Mouse (Mus musculus) cerebellum, postnatal 14 days (tissue): ENCODE measurements at regions not wholly inside any gene's neighbourhood (a gene's known extent, or its start where the extent isn't known, plus 50 kb on each side); places are given as distances from the start of the nearest gene placed in this dataset.
"Not testable (repeated sequence)": the region's sequence is repeated elsewhere in the genome, so short reads cannot be mapped to it uniquely, and the experiment has no call there.

Experiments used
- DNase-seq, 2 experiments: peaks; one replicate each; pipeline ENCODE4 v3.0.0; 2021; ENCODE audit warnings: mixed read lengths in 2 of 2

DNA sequence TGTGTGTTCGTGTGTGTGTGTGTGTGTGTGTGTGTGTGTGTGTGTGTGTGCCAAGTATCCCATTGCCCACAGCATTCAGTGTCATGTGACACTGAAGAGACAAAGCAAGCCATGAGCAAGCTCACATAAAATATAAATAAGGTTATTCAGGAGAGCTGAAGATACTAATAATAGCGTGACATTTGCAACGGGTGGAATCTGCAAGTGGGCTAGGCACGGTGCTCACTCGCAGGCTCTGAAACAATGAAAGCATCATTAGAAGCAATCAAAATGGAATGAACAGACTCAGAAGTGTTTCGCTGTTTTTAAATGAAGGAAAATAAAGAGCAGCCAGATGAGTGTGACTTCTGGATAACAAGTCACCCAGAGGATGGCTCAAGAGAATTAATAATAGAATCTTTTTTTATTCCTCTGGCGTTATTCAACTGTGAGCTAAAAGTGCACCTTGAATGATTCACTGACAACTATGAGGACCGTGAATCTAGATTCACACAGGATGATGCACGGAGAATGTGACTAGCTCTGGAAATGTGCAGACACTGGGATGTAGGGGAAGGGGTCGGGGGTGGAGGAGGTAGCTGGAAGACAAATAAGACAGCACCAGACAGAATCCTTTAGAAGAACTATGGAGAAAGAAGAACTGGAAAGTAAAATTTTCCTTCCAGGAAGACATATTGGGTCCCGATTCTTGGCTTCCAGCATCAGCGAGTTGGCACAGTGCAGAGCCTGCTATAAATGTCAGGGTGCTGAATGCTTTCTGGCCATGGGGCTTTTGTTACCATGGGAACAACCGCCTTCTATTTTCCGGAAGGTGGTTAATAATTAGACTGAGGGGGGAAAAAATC, 55.3 kb downstream of the Actbl2 start:
- peak; percentile 73 to 80 for DNase-seq

DNA sequence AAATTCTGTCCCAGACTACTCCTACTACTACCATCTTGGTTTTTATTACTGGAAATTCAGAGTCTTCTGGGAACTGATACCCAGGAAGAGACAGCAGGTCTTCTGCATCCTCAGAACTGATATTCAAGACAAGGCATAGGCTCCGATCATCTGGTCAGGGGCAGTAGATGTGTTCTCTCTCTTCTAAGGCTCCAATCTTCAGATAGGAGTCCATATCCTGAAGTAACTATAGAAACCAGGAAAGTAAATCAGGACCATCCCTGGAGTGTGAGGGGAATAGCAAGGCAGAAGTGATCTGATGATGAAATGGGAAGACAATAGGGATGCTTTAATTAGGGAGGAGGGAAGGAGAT, 55.9 kb downstream of the Actbl2 start:
- DNase-seq = no peak

DNA sequence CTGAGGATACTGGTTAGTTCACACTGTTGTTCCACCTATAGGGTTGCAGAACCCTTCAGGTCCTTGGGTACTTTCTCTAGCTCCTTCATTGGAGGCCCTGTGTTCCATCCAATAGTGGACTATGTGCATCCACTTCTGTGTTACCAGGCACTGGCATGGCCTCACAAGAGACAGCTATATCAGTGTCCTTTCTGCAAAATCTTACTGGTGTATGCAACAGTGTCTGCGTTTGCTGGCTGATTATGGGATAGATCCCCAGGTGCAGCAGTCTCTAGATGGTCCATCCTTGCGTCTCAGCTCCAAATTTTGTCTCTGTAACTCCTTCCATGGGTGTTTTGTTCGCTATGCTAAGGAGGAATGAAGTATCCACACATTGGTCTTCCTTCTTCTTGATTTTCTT, 58.7 kb downstream of the Actbl2 start:
- DNase-seq = not testable (repeated sequence)

DNA sequence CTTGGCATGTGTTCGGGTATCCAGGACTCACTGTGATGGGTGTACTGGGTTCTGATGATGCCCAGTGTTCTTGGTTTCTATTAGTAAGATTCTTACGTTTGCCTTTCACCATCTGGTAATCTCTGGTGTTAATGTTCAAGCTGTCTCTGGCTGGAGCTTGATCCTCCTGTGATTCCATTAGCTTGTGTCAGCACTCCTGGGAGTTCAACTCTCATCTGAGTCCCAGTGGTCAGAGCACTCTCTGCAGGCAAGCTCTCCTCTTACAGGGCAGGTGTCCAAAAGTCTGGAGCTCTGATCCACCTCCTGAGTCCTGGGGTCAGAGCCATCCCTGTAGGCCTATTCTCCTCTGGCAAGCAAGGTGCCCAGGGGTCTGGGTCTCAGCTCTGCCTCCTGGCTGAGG, 63.1 kb downstream of the Actbl2 start:
- DNase-seq = not testable (repeated sequence)

DNA sequence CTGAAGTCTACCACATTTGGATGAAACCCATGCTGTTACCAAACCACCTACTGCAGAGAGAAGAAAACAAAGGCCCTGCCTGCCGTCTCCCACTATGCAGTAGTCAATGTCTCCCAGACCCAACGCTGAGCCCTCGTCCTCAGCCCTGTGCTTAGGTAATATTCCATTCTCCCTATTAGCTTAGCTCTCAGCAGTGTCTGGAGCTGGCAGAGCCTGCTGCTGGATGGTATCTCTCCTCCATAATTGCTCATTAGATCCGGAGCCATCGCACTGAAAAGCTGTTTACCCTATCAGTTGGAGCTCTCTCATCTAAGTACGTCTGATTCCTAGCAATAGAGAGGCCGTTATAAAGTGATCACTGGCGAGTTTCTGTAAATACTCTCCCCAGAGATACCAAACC, 68.4 kb downstream of the Actbl2 start:
- peak in 1 of 2 experiments; percentile 15 for DNase-seq

DNA sequence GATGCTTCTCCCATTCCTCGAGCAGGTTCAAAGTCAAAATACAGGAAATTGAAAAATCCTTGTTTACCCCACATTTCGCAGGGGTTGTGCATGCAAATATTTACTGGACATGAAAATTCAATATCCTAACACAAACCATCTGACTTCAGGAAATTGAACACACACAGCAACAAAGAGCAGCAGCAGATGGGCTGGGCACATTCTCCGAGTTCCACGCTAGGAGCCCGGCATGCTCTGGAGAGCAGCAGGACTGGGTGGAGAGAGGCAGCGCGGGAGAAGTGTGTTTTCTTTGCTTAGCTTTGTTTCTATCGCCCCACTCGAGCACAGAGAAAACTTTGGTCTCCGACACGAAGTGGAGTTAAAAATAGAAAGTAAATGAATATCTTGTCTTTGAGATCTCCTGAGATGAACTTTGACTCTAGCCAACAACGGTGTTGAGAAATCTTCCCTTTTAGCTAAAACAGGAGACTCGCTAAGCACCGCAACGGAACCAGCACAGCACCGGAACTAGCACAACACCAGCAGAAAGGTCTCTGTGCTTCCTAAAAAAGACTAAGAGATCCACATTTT, 71.4 kb downstream of the Actbl2 start:
- DNase-seq = no peak

DNA sequence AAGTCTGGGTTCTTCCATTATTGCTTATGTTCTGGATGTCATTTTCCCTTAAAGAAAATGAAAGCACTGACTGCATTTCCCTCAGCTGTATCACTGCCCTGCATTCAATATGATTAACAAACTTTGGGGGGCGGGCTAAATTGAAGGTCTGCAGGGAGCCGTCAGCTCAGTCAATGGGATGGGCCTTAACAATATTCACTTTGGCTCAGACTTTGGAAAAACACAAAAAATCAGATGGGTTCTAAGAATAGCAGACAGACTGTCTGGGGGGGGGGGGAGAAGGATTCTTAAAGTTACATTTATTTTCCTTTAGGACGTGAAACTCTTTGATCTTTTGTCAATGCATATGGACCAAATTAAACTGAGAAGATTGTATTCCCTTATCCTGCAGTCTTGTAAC, 78.2 kb downstream of the Actbl2 start:
- no peak for DNase-seq

DNA sequence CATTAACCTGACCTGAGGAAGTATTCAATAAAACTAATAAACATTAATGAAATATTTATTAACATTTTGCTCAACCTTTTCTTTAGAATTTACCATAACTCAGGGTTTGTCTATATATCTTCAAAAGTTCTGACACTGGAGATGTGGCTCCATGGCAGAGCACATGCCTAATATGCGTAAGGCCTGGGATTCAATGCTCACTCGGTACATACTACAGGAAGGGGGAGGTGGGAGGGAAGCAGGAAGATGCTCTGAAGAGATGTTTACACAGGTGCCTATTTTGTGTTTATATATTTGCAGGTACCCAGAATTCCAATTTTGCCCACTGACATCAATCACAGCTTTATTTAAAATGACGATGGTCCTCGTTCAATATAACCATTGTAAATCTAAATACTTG, 79.0 kb downstream of the Actbl2 start:
- DNase-seq = no peak

DNA sequence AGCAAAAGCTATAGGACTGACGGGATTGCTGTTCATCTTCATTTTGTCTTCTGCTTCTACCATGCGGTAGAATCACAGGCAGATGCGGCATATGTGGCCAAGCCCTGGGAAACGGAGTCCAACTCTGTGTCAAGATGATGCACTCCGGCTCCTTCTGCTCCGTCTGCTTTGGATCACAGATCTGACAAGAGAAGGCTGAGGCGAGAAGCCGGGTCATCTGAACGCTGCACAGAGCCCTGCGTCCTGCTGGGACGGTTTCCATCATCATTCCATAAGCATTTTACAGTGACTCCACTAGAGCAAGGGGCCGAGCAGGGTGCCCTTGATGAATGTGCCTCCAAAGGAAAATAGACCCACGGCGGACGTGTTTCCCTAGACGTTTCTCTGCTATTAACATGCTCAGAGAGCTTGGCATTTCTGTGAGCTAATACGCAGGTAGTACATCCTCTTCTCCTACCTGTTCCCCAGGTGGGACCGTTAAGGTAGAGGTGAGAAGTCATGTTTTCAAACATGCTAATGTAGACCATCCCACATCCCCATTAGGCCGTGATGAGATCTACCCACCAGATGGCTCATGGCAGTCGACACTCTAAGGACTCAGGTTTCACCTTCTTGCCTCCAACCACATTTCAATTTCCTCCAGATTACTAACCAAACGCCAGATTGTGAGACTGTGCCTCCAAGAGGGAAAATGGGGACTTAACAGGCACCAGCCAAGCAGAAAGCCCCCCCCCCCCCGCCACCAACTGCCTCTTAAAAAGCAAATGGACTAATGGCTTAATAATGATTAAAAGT, 79.6 kb downstream of the Actbl2 start:
- DNase-seq = peak; percentile 50 to 60

DNA sequence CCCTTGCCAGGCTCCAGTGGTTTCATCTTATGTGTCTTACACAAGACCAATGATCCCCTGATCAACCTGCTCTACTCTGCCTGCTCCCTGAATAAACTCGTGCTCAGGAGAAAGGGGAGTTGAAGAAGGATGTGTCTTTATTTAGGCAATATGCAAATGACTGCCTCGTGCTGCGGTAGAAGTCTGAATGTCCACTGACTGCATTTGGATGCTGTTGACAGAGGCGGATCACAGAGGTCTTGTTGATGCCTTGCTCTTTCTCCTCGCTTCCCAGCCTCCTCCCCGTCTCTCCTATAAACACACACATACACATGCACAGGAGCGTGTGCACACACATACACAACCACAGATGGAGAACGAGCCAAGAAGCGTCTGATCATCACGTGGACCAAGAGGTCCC, 90.2 kb downstream of the Actbl2 start:
- DNase-seq = no peak

DNA sequence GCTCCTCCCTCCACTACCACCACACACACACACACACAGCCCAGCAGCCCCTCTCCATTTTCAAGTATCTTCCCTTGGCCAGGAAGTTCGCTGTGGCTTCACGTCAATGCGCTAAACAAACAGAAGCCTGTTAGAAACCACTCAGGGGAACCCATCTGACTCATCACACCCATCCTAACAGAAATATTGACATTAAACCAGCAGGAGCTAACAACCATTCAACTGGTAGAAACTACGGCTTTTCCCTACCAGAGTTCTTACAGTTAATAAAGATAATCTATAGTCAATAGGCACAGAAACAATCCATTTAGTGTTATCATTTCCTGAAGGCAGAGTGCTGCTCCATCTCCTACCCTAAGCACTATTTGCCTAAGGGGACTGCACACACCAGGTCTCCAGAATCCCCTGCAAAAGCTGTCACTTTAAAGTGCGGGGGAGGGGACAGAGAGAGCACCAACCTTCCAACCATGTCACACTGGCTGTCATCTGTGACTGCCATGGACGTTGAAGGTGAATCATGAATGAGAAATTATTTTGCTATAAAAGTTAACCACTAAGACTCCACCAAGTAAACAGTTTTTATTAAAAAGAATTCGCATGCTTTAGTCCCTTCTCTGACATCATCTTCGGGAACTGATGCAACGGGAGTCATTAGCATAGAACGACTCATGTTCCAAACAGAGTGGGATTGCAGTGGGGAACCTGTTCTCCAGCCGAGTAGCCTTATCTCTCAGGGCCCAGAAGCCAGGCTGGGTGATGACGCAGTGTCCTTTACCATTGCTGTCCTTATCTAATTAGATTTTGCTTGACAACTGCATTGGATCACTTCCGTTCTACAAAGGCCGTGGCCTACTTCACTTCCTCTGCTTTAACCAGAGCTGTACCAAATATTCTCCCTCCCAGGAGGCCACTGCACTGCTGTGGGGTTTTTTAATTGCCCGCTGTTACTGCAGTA, 91.0 kb downstream of the Actbl2 start:
- DNase-seq = no peak

DNA sequence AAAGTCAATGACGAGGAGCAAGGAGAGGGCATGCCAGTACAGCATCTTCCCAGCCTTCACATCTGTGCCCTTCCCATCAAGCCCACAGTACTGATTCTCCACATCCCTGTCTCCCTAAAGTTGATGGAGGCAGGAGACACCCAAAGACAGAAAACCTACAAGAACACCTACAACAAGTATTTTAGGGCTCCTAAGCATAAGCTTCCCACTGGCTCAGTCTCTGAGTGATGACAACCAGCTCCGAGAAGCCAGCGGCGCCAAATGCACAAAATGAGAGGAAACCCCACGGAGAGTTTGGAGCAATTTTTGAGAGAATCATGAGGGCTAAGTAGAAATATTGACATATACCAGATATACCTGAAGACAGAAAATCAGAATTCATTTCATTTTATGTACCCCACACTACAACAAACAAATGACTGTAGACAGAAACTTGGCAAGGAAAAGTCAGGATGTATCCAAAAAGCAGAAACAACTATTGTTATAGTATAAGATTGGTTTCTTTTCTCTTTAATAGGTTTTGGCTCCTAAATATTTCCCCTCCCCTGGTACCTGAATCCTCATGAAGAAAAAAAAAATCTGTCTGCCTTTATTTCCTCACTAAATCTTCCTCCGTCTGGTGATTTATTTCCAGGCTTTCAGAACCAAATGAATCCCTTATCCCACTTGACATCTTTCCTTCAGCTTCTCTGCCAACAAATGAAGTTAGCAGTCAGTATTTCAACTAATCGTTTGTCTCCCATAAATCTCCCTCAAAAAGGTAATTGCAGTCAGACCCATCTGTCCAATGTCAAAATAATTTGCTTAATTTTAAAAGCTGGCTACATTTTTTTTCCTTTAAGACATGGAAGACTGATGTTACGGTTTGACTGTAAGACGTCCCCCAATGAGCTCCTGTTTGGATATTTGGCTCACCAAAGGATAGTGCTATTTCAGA, 102.0 kb downstream of the Actbl2 start:
- DNase-seq = peak in 1 of 2 experiments; percentile 17

DNA sequence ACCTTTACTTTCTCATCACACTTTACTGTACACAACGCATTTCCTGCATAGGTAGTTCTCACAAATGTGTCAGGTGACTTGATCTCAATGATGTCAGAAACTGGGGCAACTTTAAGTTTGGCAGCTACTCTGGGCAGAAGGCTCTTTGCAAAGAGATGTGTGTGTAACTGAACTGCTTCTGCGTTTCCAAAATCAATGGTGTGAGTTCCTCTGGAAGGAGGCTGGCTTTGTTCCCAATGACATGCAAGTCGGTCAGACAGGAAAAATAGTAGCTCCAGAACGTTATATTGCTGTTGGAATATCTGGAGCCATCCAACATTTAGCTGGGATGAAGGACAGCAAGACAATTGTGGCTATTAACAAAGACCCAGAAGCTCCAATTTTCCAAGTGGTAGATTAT, 106.6 kb downstream of the Actbl2 start:
- no peak for DNase-seq

DNA sequence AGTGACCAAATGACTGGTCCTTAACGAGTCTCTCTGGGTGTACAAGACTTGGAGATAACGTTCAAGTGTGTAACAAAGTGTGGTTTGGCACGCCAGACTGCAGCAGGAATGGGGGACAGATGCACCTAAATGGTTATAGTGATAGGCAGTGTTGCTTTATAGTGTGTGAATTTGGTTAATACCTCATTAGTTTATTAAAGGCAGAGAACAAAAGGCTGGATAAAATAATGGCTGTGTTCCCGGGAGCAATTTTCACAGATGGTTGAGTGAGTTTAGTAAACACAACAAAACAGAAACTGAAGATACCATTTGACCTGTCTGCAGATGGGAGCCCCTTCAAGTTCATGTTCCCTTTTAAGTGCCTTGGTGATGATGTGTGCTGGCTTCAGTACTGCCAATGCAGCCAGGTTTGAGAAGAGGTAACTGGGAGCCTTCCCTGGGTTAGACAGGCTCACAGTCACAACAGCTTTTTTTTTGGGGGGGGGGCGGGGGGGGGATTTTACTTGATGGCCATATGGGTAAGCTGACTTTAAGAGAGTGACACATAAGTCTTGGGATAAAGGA, 108.4 kb downstream of the Actbl2 start:
- no peak for DNase-seq

DNA sequence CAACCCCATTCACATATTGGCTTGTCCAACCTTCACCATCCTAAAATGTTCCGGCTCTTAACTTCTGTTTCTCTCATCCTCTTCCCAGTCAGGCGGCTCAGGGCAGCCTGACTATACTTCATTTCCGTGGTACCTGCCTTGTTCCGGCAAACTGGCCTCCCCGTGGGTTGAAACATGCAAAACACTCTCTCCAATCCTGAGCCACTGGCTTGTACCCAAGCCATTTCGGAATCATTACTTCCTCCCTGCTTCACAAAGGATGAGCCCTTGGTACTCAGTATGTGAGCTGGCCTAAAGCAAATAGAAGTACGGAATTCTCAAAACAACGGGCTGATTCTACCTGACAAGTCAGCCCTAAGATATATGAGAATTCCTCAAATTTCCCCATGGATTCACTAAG, 112.1 kb downstream of the Actbl2 start:
- DNase-seq = peak; percentile 65 to 69

DNA sequence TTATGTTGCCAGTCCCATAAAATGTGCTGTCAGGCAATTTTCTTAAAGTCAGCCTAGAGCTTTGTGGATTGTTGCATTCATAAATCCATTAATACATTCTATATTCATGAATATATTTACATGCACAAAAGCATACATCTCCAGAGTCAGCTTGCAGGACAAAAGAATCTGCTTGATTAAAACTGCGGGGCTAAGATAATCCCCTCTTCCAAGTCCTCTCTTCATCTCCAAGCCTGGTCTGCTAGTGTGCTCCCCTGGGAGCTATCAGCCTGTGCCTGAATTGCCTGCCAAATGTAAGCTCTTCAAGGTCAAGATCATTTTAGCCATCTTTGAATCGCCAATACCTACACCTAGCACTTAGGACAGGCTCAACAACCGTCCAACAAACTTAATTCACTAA, 112.8 kb downstream of the Actbl2 start:
- no peak for DNase-seq

DNA sequence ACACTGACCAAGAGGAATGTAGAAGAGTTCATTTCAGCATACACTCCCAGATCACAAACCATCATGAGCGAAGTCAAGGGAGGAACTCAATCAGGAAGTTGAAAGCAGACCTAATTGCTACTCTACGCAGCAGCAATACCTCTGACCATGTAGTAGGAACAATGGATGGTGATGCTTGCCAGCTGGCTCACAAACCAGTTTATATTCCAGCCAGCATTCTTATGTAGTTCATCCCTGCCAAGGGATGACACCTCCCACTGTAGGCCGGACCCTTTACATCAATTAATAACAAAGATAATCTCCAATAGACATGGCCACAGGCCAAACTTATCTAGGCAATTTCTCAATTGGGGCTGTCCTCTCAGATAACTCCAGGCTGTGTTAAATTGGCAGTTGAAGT, 115.1 kb downstream of the Actbl2 start:
- no peak for DNase-seq

DNA sequence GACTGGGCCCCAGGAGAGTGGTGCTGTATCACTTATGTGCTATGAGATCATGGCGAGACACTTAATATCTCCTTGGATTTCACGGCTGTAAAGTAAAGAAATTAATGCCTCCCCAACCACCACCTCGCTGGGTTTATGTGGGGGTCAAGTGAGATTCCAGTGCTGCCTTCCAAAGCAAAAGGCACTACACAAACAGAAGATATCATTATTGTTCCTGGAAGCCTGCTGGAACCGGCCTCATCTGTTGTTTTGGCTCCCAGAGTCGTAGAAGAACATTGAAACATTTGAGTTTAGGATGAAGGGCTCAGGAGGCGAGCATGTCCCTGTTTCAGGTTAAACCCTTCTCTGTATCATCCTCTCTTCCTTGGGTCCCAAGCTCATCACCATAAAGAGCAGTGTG, 116.6 kb downstream of the Gpbp1 start:
- DNase-seq = no peak

DNA sequence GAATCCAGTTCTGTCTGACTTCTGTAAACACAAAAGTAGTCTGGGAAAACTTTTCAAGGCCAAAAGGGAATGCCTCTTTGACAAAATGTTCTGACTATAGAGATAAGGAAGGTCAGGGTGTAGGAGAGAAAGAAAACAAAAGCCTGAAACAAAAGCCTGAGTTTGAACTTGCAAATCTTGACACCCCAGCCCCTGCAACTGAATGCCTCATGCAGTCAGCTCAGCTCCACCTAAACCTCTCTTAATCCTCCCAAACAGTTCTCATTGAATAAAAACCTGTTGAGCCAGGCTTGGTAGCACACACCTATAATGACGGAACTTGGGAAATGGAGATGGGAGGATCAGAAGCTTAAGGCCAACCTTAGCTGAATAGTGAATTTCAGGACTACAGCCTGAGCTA, 116.1 kb downstream of the Gpbp1 start:
- DNase-seq = no peak
